Mouse (Mus musculus): ENCODE measurements at regions not wholly inside any gene's neighbourhood (a gene's known extent, or its start where the extent isn't known, plus 50 kb on each side); places are given as distances from the start of the nearest gene placed in this dataset.

- DNase-seq (ENCODE audit: low spot score in 2 of 2): no peak
Measured at GRCm38 (mm10) chr7:95460889-95461288, 710.2 kb upstream of the Tenm4 start.

- no peak for DNase-seq (ENCODE audit: low spot score in 2 of 2)
Measured at GRCm38 (mm10) chr7:95465506-95465905, 705.5 kb upstream of the Tenm4 start.

DNA sequence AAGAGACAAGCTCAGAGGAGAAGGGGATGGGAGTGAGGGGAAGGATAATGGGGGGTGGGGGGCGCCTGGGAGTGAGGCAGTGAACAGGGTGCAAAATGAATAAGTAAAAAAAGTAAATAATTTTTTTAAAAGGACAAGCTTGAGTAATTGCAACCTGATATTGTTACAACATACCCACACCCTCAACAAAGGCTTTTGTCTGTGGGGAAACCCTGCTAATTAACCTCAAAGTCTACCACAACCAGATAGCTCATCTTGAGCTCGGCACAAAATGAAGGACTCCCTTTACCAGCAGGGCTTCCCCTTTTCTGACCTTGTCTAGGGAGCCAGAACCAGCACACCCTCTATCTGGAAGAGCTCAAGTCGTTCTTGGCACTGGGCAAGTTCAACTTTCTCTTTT, 704.0 kb upstream of the Tenm4 start:
- DNase-seq (ENCODE audit: low spot score in 2 of 2): no peak

- DNase-seq (ENCODE audit: low spot score in 2 of 2): no peak
Measured at GRCm38 (mm10) chr7:95473892-95474291, 697.2 kb upstream of the Tenm4 start.

GRCm38 (mm10) chr7:95480121-95480726, 690.8 kb upstream of the Tenm4 start:
- DNase-seq (ENCODE audit: low spot score in 2 of 2): no peak

- DNase-seq (ENCODE audit: low spot score in 2 of 2): peak in 1 of 2 experiments; percentile 3
Measured at GRCm38 (mm10) chr7:95489666-95490065, 681.4 kb upstream of the Tenm4 start.

GRCm38 (mm10) chr7:95494793-95495192, 676.3 kb upstream of the Tenm4 start:
- no peak for DNase-seq (ENCODE audit: low spot score in 2 of 2)

GRCm38 (mm10) chr7:95502959-95503358, 668.1 kb upstream of the Tenm4 start:
- no peak for DNase-seq (ENCODE audit: low spot score in 2 of 2)

GRCm38 (mm10) chr7:95547256-95547655, 623.8 kb upstream of the Tenm4 start:
- no peak for DNase-seq (ENCODE audit: low spot score in 2 of 2)

DNA sequence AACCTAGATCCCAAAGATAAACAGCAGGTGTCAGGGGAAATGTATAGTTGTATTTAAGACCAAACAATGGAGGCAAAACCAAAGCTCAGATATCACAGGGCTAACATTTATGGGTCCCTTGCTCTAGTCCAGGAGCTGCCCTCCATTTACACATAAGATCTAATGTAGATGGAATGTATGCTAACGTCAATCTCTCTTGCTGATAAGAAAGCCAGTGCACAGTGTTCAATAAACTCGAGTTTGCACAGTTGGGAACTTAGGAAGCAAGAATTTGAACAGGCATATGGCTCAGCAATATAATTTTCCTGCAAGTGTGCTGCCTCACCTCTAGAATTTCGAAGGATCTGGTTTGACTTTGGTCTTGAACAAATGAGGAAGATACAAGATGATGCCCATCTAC, 620.9 kb upstream of the Tenm4 start:
- DNase-seq (ENCODE audit: low spot score in 2 of 2): no peak

DNA sequence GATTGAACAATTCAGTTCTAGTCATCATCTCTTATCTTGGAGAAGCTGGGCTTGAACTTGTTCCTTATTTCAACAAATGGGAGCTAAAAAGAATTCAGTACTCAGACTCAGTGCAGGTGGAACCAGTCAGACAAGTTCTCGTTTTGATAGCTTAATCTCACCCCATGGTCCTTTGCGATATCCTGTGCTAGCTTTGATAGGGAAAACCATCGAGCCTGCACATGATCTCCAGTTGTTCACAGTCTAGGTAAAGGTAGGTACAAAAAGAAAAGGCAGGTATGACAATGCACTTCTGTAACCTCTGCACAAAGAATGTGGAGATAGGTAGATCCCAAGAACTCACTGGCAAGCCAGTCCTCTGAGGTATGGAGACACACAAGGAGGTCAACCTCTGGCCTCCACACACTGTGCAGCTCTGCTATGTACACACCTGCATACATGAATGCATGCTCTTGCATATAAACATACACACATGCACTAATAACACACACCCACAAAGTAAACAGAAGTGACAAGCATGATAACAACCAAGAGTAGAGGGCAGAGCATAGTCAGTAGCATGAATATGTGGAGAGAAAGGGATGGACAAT, 619.2 kb upstream of the Tenm4 start:
- DNase-seq (ENCODE audit: low spot score in 2 of 2): no peak

GRCm38 (mm10) chr7:95558589-95558988, 612.5 kb upstream of the Tenm4 start:
- DNase-seq (ENCODE audit: low spot score in 2 of 2): no peak

DNA sequence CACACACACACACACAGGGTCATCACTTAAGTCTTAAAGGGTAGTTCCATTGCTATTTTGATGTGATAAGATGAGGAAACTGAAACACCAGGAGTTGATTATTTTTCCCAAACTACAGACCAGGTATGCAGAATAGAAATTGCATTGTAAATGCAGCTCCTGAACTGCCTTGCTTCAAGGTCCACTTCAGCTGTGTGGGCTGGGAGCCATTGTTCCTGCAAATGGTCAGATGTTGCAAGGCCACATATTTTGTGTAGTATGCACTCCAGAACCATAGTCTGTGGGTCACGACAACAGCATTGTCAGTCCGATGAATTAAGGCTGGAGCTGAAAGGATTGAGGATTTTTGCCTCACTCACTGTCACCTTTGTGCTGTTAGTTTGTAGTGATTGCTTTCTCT, 592.4 kb upstream of the Tenm4 start:
- DNase-seq (ENCODE audit: low spot score in 2 of 2): no peak

DNA sequence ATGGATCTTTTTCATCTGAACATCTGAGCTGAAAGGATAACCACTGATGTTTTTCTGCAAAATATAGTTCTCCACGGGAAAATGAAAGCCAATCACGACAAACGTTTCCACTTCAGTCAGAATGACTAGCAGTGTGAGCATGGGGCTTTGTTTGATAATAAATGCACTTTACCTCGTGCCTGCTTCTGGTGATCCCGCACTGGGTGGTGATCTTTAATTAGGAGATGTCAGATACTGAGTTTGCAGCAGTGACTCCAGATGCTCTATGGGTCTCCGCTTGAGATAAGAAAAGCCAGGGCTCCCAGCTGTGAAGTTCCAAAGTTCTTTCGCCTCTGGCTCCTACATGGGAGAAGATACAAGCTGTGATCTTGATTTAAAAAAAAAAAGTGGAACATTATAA, 589.7 kb upstream of the Tenm4 start:
- DNase-seq (ENCODE audit: low spot score in 2 of 2): no peak

- no peak for DNase-seq (ENCODE audit: low spot score in 2 of 2)
Measured at GRCm38 (mm10) chr7:95598339-95598738, 572.7 kb upstream of the Tenm4 start.

- DNase-seq (ENCODE audit: low spot score in 2 of 2): no peak
Measured at GRCm38 (mm10) chr7:95613736-95614135, 557.3 kb upstream of the Tenm4 start.

- DNase-seq (ENCODE audit: low spot score in 2 of 2): no peak
Measured at GRCm38 (mm10) chr7:95617370-95617769, 553.7 kb upstream of the Tenm4 start.

DNA sequence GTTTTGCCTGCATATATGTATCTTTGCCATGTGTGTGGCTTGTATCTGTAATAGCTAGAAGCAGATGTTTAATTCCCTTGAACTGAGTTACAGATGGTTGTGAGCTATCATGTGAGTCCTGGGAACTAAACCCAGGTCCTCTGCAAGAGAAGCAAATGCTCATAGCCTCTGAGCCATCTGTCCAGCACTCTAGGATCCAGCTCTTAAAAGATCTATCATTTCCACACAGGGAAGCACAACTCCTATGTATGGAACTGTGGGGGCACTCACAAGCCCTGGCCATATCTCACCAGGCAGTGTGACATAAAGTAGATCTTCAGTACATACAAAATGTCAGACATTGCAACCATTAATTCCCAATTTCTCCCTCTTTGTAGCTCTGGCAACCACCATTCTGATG, 552.9 kb upstream of the Tenm4 start:
- no peak for DNase-seq (ENCODE audit: low spot score in 2 of 2)

DNA sequence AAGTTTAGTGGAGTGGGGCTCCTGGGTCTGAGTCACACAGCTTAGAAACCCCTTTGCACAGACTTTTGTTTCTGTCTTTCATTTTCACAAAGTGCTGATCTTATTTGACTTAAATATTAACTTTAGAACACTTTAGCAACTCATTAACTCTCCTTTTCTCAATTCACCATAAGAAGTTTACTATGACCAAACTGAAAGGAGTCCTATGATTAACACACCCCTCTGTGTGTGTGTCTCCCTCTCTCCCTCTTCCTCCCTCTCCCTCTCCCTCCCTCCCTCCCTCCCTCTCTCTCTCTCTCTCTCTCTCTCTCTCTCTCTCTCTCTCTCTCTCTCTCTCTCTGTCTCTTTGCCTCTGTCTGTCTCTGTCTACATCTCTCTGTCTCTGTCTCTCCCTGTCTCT, 551.0 kb upstream of the Tenm4 start:
- DNase-seq (ENCODE audit: low spot score in 2 of 2): no peak

- DNase-seq (ENCODE audit: low spot score in 2 of 2): no peak
Measured at GRCm38 (mm10) chr7:95640683-95641082, 530.4 kb upstream of the Tenm4 start.

GRCm38 (mm10) chr7:95674319-95674718, 496.7 kb upstream of the Tenm4 start:
- DNase-seq (ENCODE audit: low spot score in 2 of 2): no peak

DNA sequence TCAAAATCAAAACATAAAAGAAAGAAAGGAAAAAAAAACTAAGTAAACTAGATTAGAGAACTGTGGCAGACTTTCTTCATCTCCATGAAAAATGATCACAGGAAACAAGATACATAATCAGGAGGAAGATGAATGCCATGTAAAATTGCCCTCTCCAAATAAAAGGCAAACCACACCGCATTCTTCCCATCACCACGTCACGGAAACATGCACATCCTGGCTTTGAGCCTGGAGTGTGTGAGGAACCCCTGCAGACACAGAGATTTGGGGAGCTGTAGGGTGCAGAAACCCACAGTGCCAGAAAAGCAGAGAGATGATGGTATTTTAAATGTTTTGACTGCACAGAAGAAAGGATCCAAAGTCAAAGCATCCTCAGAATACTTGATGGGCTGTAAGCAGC, 488.5 kb upstream of the Tenm4 start:
- DNase-seq (ENCODE audit: low spot score in 2 of 2): no peak

- DNase-seq (ENCODE audit: low spot score in 2 of 2): no peak
Measured at GRCm38 (mm10) chr7:95687733-95688132, 483.3 kb upstream of the Tenm4 start.

Data from thymus, postnatal 10 days (tissue).